Mouse (Mus musculus) central nervous system, embryonic 18 days (tissue): Measurements from ENCODE around the gene Apol9a. TPM values are rescaled to one million over a fixed set of nuclear protein-coding genes. Genes with fewer than 3 reads are reported as not detected.

ENCODE experiments used
- polyA plus RNA-seq: library from polyadenylated mRNA; depleted of rRNA; stranded (reverse); fragments of >200 nt; gene quantifications from 2 replicates; pipeline ENCODE4 v1.2.3, GENCODE M21; 2012; rRNA removed

Apol9a gene
- 0.28 and 0.67 TPM in 2 replicates for polyA plus RNA-seq

DNA sequence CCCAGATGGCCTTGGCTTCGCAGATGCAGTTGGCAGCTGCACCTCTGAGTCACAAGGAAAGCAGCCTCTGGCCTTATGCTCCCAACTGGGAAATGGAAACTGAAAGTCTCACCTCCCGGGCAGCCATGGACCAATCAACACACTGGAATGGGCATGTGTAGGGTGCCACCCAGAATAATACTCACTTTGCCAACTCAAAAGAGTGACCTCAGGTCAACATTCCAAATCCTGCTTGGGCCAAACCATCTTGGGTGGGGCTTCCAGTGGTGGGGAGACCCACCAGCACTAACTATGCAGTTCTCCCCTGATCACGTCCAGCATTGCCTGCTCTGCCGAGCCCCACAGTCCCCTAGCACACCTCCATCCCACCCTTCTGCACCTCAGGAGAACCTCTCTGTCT, at the start of gene Apol9a:
Apol9a (minus strand) TSS at position 101 of the 400 bp plus-strand sequence.

DNA sequence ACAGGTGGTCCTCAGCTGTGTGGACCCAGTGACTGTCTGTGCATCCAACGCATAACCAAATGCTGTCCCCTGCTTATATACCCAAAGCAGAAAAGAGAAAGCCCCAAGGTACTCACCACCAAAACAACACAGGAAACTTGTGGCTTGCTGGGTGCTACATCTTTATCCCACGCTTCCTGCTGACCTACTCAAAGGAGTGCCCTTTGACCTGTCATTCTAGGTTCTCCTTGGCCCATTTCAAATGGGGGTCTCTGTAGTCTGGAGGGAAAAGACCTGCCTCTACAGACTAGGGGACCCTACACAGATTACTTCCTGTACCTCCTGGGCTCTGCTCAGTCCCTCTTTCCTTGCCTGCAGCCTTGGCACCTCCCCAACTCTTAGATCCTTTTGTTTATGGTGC, 36.5 kb upstream of the Apol9a start, which contains the start of gene Apol7b:
Apol7b (minus strand) TSS at position 101 of the 400 bp plus-strand sequence.

DNA sequence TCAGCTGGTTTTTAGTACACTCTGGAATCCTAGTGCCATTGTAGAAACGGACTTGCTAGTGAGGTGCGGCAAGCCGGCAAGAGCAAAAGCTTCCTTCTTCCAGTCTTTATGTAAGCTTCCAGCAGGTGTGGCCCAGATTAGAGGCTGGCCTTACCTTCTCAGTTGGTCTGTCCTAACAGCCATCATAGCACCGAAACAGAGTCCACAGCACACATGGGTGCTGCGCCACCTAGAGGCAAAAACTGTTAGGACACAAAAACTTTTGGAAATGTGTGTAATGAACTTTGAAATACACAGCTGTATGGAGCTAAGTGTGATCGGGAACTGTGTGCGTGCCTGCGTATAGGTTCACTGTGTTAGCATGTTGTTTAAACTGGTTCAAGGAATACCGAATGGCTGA, 11.9 kb downstream of the Apol9a start, which contains the start of gene Apol7a:
Apol7a (minus strand) TSS at position 84 of the 400 bp plus-strand sequence.

Other genes with a start within 250 kb of the Apol9a start
- 370 and 378 TPM in 2 replicates for gene Rbfox2, start 104.1 kb downstream of the Apol9a start, polyA plus RNA-seq
- gene Apol7a, start 12.0 kb downstream of the Apol9a start, polyA plus RNA-seq = 0.14 and 0.19 TPM in 2 replicates
- 0.05 TPM in 1 of 2 replicates, not detected in the other for gene Apol7b, start 36.4 kb upstream of the Apol9a start, polyA plus RNA-seq
- gene Apol10a, start 65.9 kb upstream of the Apol9a start, polyA plus RNA-seq = not detected in 2 replicates
- gene Apol11a, start 97.1 kb upstream of the Apol9a start, polyA plus RNA-seq = not detected in 2 replicates
- gene Apol7c, start 122.2 kb upstream of the Apol9a start, polyA plus RNA-seq = not detected in 2 replicates
- not detected in 2 replicates for gene 1700025B11Rik, start 150.8 kb upstream of the Apol9a start, polyA plus RNA-seq
- 0.03 and 0.05 TPM in 2 replicates for gene Apol10b, start 185.0 kb upstream of the Apol9a start, polyA plus RNA-seq
- gene Gm36245, start 188.1 kb upstream of the Apol9a start, polyA plus RNA-seq = not detected in 2 replicates
- gene Apol11b, start 232.2 kb upstream of the Apol9a start, polyA plus RNA-seq = not detected in 2 replicates